Mouse (Mus musculus) limb, embryonic 11.5 days (tissue): ENCODE results near the gene Scn5a. TPM values are rescaled to one million over a fixed set of nuclear protein-coding genes. Genes with fewer than 3 reads are reported as not detected.

Source experiments
- ATAC-seq: fragments of 200-750 bp; cut with Nextera tagmentation; 2 replicates; pipeline ENCODE4 v1.8.0; 2017; ENCODE audit warnings: low read depth; ENCODE audit not compliant: insufficient number of reproducible peaks, low FRiP score, low TSS enrichment
- DNase-seq: peaks from one replicate; pipeline ENCODE4 v3.0.0-alpha.2; 2015; ENCODE audit warnings: low spot score
- H3K27ac ChIP-seq: fragments of 300-500 bp; sonication (generic); replicated peaks from 2 replicates; pipeline ENCODE4 v1.5.1; 2014; ENCODE audit warnings: low read depth, mild to moderate bottlenecking, low read length
- H3K27me3 ChIP-seq: fragments of 300-500 bp; sonication (generic); 2 replicates; pipeline ENCODE4 v1.6.1; 2014; ENCODE audit warnings: mild to moderate bottlenecking, low read length, mixed read lengths; ENCODE audit not compliant: control insufficient read depth, insufficient read depth
- H3K36me3 ChIP-seq: fragments of 300-500 bp; sonication (generic); 2 replicates; pipeline ENCODE4 v1.6.1; 2014; ENCODE audit warnings: mild to moderate bottlenecking, low read length, moderate library complexity, mixed read lengths; ENCODE audit not compliant: control insufficient read depth, insufficient read depth
- H3K4me1 ChIP-seq: fragments of 300-500 bp; sonication (generic); 2 replicates; pipeline ENCODE4 v1.6.1; 2014; ENCODE audit warnings: low read length, mixed read lengths; ENCODE audit not compliant: control insufficient read depth, insufficient read depth
- H3K4me2 ChIP-seq: fragments of 300-500 bp; sonication (generic); 2 replicates; pipeline ENCODE4 v1.6.1; 2014; ENCODE audit warnings: low read depth, mild to moderate bottlenecking, moderate library complexity; ENCODE audit not compliant: severe bottlenecking
- H3K4me3 ChIP-seq: fragments of 300-500 bp; sonication (generic); 2 replicates; pipeline ENCODE4 v1.5.1; 2014; ENCODE audit warnings: low read depth, low read length
- H3K9ac ChIP-seq: fragments of 300-500 bp; sonication (generic); 2 replicates; pipeline ENCODE4 v1.6.1; 2014; ENCODE audit warnings: mild to moderate bottlenecking, low read length
- H3K9me3 ChIP-seq: fragments of 300-500 bp; sonication (generic); 2 replicates; pipeline ENCODE4 v1.6.1; 2016; ENCODE audit warnings: low read length; ENCODE audit not compliant: control insufficient read depth
- WGBS: fragments of 180-500 bp; shearing (Covaris S2); extraction: QIAGEN DNeasy Blood & Tissue Kit; methylation state at CpG from one replicate; pipeline ENCODE4 v1.1.7; 2014; 5-methylcytosine and 5-hydroxymethylcytosine counted together
- polyA plus RNA-seq: library from polyadenylated mRNA; unstranded; fragments of >200 nt; fragmentation: Nextera tagmentation; extraction: Ambion mirVana; gene quantifications from 2 replicates; pipeline ENCODE4 v1.2.1, GENCODE M21; 2014

Gene Scn5a
- polyA plus RNA-seq, 1 experiment from 2014 or later = 0.04 TPM

DNA sequence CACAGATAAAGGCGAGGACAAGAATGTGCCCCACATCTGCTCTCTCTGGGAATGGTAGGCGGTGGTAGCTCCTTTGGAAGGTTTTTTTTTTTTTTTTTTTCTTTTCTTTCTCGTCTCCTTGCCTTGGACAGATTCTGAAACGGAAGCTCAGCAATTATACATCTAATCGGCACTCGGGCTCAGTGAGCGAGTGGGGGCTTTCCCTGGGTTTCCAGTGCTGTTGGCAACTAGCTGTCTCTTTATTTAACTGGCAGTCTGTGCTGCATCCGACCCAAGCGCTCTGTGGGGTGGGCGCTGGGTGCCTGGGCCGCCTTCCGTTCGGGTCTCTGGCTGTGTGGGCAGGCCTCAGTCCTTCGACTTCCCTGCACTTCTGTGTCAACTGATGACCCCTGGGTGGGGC is 5.8 kb downstream of the Scn5a start:
- H3K4me2 ChIP-seq = no peak overlapping the region
- no peaks in the 10 kb centered on the region for H3K9me3 ChIP-seq
- no peak for DNase-seq
- H3K36me3 ChIP-seq = no peaks in the 10 kb centered on the region
- peaks cover 66% of the 10 kb centered on the region for H3K27me3 ChIP-seq
- H3K9ac ChIP-seq = no peak overlapping the region
- H3K4me3 ChIP-seq = no peak overlapping the region
- ATAC-seq = no peak
- H3K4me1 ChIP-seq = 0 out of 2 replicates have a peak, but pooled peaks cover 3% of the 10 kb centered on the region
- 51% methylated on average over 14 of the region's 14 CpGs for WGBS
- H3K27ac ChIP-seq = no peak overlapping the region

DNA sequence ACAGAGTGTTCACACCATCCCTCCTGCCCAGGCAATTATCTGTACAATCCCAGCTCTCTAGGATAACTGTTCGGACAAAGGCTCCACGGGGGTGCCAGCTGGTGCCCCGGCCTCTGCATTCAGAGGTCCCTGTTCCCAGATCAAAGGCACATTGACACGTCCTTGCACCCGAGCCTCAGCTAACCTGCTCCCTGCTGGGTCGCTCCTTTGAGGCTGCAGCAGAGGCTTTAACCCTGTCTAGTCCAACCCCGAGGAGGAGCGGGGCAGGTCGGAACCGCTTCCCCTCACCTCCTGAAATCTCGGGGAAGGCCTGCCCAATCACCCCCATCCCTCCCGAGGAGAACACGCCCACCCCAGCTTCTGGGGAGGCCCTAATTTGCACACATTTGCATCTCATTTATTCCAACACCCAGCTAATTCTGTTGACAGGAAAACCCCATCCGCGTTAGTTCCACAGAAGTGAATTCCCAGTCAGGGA is 7.4 kb downstream of the Scn5a start:
- 0 out of 2 replicates have a peak overlapping the region, but pooled peaks have one; percentile 1 for H3K4me3 ChIP-seq
- no peak for DNase-seq

DNA sequence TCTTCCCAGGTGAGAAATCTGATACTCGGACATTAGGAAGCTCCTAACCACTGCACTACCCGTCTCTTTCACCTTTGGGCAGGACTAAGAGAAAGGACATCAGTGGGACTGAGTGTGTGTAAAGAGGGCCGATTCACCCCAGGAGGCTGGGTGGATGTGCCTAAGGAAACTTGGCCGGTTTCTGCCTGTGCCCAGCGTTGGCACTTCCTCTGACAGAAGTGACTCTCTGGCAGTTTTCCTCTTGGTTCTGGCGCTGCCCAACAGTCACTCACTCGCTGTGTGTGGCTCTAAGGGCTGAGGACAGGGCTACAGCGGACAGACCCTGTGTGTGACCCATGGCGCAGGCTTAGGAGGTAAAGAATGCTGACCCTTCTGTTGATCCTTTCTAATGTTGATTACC is 8.2 kb downstream of the Scn5a start:
- Histone ChIP-seq H3K4me3 (no peak overlapping the region), H3K27me3 (peaks cover 55% of the 10 kb centered on the region), H3K4me2 (no peak overlapping the region), H3K9ac (no peak overlapping the region), H3K36me3 (no peaks in the 10 kb centered on the region), H3K9me3 (no peaks in the 10 kb centered on the region), H3K4me1 (0 out of 2 replicates have a peak, but pooled peaks cover 3% of the 10 kb centered on the region), H3K27ac (no peak overlapping the region)
- no peak for ATAC-seq
- 20% methylated on average over 9 of the region's 9 CpGs for WGBS
- no peak for DNase-seq

More for the DNA sequence above, 7.4 kb downstream of the Scn5a start:
- Histone ChIP-seq H3K27me3 (peaks cover 55% of the 10 kb centered on the region), H3K9me3 (no peaks in the 10 kb centered on the region), H3K36me3 (no peaks in the 10 kb centered on the region), H3K27ac (no peak overlapping the region), H3K4me2 (peak overlapping the region; percentile 17; the same call in 1 of the 2 replicates), H3K9ac (no peak overlapping the region), H3K4me1 (0 out of 2 replicates have a peak, but pooled peaks cover 3% of the 10 kb centered on the region)
- WGBS = 1% methylated on average over 15 of the region's 15 CpGs
- no peak for ATAC-seq

DNA sequence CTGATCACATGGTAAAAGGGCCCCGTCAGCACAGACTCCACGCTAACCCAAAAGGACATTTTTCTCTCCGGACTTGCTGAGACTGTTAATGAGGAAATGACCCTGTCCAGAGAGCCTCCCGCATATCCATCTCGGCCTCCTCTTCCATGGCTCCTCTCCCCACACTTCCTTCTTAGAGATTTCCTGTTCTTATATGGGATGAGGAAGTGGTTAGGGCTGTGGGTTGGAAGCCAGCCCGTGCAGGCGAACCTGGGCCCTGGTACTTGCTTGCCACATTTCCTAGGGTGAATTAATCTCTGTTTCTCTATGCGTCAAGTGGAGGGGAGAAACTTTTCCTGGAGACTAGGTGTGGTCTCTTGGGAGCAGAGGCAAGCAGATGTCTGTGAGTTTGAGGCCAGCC is 10.1 kb downstream of the Scn5a start:
- H3K27ac ChIP-seq = no peak overlapping the region
- ATAC-seq = no peak
- no peaks in the 10 kb centered on the region for H3K9me3 ChIP-seq
- no peak overlapping the region for H3K9ac ChIP-seq
- H3K36me3 ChIP-seq = no peaks in the 10 kb centered on the region
- 0 out of 2 replicates have a peak, but pooled peaks cover 3% of the 10 kb centered on the region for H3K4me1 ChIP-seq
- no peak for DNase-seq
- H3K4me2 ChIP-seq = no peak overlapping the region
- no peak overlapping the region for H3K4me3 ChIP-seq
- H3K27me3 ChIP-seq = peaks cover 48% of the 10 kb centered on the region
- WGBS = 83% methylated on average over 8 of the region's 8 CpGs

DNA sequence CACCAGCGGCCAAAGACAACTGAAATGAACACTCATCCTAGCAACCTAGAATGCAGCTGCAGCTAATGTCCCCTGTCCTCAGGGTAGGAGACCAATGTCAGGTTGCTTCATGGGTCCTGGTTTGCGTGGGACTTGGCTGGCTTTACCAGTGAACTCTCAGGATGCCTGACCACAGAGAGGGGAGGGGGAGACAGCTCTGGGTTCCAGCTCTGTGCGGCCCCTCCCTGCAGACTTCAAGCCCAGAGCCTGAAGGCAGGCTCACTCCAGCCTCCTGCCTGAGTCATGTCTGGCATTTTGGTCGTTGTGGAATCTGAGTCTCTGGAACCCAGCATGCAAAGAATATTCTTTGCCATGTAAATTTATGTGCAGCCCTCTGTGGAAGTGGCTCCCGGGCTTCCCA is 11.0 kb downstream of the Scn5a start:
- Histone ChIP-seq H3K4me1 (0 out of 2 replicates have a peak, but pooled peaks cover 3% of the 10 kb centered on the region), H3K9me3 (no peaks in the 10 kb centered on the region), H3K27me3 (peaks cover 41% of the 10 kb centered on the region), H3K27ac (no peak overlapping the region), H3K9ac (no peak overlapping the region), H3K4me3 (no peak overlapping the region), H3K36me3 (no peaks in the 10 kb centered on the region), H3K4me2 (no peak overlapping the region)
- DNase-seq = no peak
- ATAC-seq = no peak
- 83% methylated on average over 5 of the region's 5 CpGs for WGBS

DNA sequence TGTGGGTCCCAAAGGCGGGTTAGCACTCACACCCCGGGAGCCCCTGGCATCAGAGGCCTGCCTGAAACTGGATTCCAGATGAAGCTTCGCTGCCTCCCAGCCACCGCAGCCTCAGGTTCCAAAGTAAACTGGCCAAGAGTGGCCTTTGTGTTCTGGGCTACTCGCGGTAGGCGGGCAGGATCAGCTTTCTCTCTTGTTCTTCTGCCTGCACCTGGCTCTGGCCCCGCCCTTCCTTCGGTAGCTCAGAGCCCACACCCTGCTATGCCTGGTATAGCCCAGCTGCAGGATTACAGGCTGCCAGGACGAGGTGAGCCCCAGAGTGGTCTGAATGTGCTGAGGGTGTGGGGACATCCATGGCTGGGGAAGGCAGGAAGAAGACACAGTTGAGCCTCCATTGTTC is 12.6 kb downstream of the Scn5a start:
- peaks cover 26% of the 10 kb centered on the region for H3K27me3 ChIP-seq
- 0 out of 2 replicates have a peak, but pooled peaks cover 3% of the 10 kb centered on the region for H3K4me1 ChIP-seq
- H3K36me3 ChIP-seq = no peaks in the 10 kb centered on the region
- 7% methylated on average over 10 of the region's 10 CpGs for whole genome bisulfite sequencing
- H3K4me3 ChIP-seq = no peak overlapping the region
- H3K4me2 ChIP-seq = no peak overlapping the region
- ATAC-seq = no peak
- no peak for DNase-seq
- no peaks in the 10 kb centered on the region for H3K9me3 ChIP-seq
- no peak overlapping the region for H3K27ac ChIP-seq
- H3K9ac ChIP-seq = no peak overlapping the region

DNA sequence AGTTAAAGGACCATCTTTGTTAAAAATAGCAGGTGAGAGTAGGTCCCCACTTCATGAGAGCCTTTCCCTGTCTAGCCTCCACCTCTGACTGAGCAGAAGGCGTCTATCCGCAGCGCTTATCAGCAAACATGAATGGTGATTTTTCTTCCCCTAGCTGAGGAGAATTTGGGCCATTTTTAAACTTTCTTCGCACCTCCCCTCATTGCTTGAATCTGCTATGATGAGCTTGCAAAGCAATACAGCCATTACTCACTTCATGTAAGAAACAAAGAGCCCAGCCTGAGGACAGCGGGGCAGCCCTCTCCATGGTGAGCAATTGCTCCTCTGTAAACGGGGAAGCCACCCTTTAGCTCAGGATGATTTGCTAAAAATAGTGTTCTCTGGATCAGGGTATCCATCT is 14.0 kb downstream of the Scn5a start:
- ATAC-seq (no peak), DNase-seq (no peak)
- 83% methylated on average over 6 of the region's 6 CpGs for WGBS
- H3K9ac ChIP-seq = no peak overlapping the region
- H3K4me3 ChIP-seq = no peak overlapping the region
- peaks cover 16% of the 10 kb centered on the region for H3K27me3 ChIP-seq
- H3K4me1 ChIP-seq = peaks cover 5% of the 10 kb centered on the region; the same call in 1 of the 2 replicates
- no peak overlapping the region for H3K27ac ChIP-seq
- H3K4me2 ChIP-seq = no peak overlapping the region
- H3K9me3 ChIP-seq = no peaks in the 10 kb centered on the region
- H3K36me3 ChIP-seq = no peaks in the 10 kb centered on the region

DNA sequence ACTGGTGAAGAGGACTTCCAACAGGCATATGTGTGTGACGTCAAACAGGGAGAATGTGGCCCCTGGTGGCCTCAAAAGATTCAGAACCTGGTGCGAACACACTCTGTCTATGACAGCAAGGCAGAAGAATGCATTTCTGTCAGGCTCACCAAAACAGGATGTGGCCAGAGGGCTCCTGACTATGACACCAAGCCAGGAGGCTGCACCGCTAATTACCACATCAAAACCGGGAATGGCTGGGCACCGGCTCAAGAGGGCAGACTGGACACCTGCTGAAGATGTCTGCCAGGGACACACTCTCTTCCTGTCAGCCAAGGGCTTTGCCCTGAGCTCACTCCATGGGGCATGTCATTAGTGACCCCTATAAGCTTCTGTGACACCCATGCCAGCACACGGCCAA is 15.2 kb downstream of the Scn5a start:
- Histone ChIP-seq H3K9ac (no peak overlapping the region), H3K4me3 (no peak overlapping the region), H3K27me3 (peaks cover 16% of the 10 kb centered on the region), H3K4me2 (no peak overlapping the region), H3K9me3 (no peaks in the 10 kb centered on the region), H3K27ac (no peak overlapping the region), H3K36me3 (no peaks in the 10 kb centered on the region), H3K4me1 (peaks cover 9% of the 10 kb centered on the region; the same call in 1 of the 2 replicates)
- 65% methylated on average over 6 of the region's 6 CpGs for WGBS
- DNase-seq (no peak), ATAC-seq (no peak)

DNA sequence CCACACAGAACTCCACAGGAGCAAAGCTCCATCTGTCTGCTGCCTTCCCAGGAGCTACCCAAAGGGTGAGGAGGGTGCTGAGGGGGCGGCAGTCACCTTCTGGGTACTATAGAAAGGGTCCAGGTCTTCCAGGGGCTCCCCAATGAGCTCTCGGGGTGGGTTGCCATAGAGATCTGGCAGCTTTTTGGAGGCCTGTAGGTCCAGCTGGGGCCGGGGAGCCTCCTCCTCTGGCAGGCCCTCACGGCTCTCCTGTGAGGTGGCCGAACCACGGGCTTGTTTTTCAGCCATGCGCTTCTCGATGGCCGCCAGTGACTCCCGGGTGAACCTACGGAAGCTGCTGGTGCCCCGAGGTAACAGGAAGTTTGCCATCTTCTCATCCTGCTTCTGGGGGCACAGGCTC is 16.6 kb downstream of the Scn5a start:
- Histone ChIP-seq H3K9ac (no peak overlapping the region), H3K9me3 (no peaks in the 10 kb centered on the region), H3K27ac (no peak overlapping the region), H3K36me3 (no peaks in the 10 kb centered on the region), H3K27me3 (peaks cover 16% of the 10 kb centered on the region), H3K4me2 (no peak overlapping the region), H3K4me3 (no peak overlapping the region), H3K4me1 (peaks cover 12% of the 10 kb centered on the region; the same call in 1 of the 2 replicates)
- DNase-seq (no peak), ATAC-seq (no peak)
- 69% methylated on average over 12 of the region's 12 CpGs for WGBS
